In genomic region chr12:72078248-72078647, GRCm38 (mm10) we compare ENCODE assay signal across 28 mouse cellular contexts. TPM values are rescaled to one million over a fixed set of nuclear protein-coding genes. Genes with fewer than 3 reads are reported as not detected.
DNase-seq lines count a peak whose midpoint lies in the region; ATAC-seq lines count a peak whose summit lies in the region.
"Had no signal": no experiment of that assay in that cellular context is flagged by ENCODE, and none has a peak within 500 bp of the region (broad histone marks: within the 10 kb centered on the region; RNA-seq: fewer than 3 reads in every experiment).

No protein-coding gene starts in this region.

- 94% methylated on average over 3 of the region's 3 CpGs for WGBS in midbrain, embryonic 11.5 days
- WGBS in midbrain, embryonic 15.5 days = 94% methylated on average over 3 of the region's 3 CpGs

- H3K9me3 ChIP-seq in midbrain, embryonic 11.5 days (ENCODE audit: control insufficient read depth, low read length) = no peaks in the 10 kb centered on the region
- no peaks in the 10 kb centered on the region for H3K9me3 ChIP-seq in midbrain, embryonic 15.5 days
- H3K9me3 ChIP-seq: intestine, embryonic 15.5 days; limb, embryonic 12.5 days; midbrain, embryonic 13.5 days had no signal

- H3K4me1 ChIP-seq in midbrain, embryonic 11.5 days (ENCODE audit: control insufficient read depth, insufficient read depth, low read length) = no peaks in the 10 kb centered on the region; the same call in 1 of the 2 replicates
- peaks cover 12% of the 10 kb centered on the region for H3K4me1 ChIP-seq in midbrain, embryonic 15.5 days

- no peak overlapping the region for H3K4me3 ChIP-seq in midbrain, embryonic 11.5 days (ENCODE audit: low read depth, low read length)
- H3K4me3 ChIP-seq in midbrain, embryonic 15.5 days = no peak overlapping the region
- H3K4me3 ChIP-seq: intestine, embryonic 15.5 days; layer of hippocampus, adult 2 months; limb, embryonic 12.5 days; midbrain, embryonic 13.5 days had no signal

- no peak overlapping the region for H3K9ac ChIP-seq in midbrain, embryonic 11.5 days (ENCODE audit: low read length)
- no peak overlapping the region for H3K9ac ChIP-seq in midbrain, embryonic 15.5 days
- H3K9ac ChIP-seq: forebrain, postnatal 0 days; intestine, embryonic 15.5 days; limb, embryonic 12.5 days; midbrain, embryonic 13.5 days had no signal

- H3K36me3 ChIP-seq in midbrain, embryonic 11.5 days (ENCODE audit: control insufficient read depth, insufficient read depth, low read length) = no peaks in the 10 kb centered on the region
- H3K36me3 ChIP-seq in midbrain, embryonic 15.5 days (replicated peaks) = no peaks in the 10 kb centered on the region
- H3K36me3 ChIP-seq: G1E; midbrain, embryonic 13.5 days had no signal

- peak; percentile 13 for DNase-seq in kidney, adult 18-20 months
- DNase-seq in kidney, postnatal 10 days = no peak
- peak; percentile 28 for DNase-seq in midbrain, embryonic 11.5 days (ENCODE audit: low spot score, missing footprints)
- DNase-seq in kidney, postnatal 36 days = peak; percentile 32 to 64
- DNase-seq in right cerebral cortex, postnatal 14 days = no peak
- DNase-seq in ovary, postnatal 36 days (ENCODE audit: low spot score) = no peak
- DNase-seq: adrenal gland, postnatal 25 days; B cell, adult 2 months; cerebellum, adult 11 months; cerebellum, adult 9-11 months; forebrain, postnatal 0 days; gastrocnemius, postnatal 14 days; heart, adult 11 months; layer of hippocampus, postnatal 36 days; lung, adult 2 months; lung, postnatal 14 days; right cerebral cortex, postnatal 25 days; spleen, adult 18-20 months had no signal

- no peaks in the 10 kb centered on the region for H3K27me3 ChIP-seq in midbrain, embryonic 11.5 days (ENCODE audit: control insufficient read depth, insufficient read depth, low read length)
- no peaks in the 10 kb centered on the region for H3K27me3 ChIP-seq in midbrain, embryonic 15.5 days (replicated peaks)
- H3K27me3 ChIP-seq: CH12.LX; intestine, embryonic 15.5 days; limb, embryonic 12.5 days; midbrain, embryonic 13.5 days; Patski had no signal

- H3K27ac ChIP-seq in midbrain, embryonic 11.5 days (ENCODE audit: low read depth, low read length) = no peak overlapping the region
- no peak overlapping the region for H3K27ac ChIP-seq in midbrain, embryonic 15.5 days
- H3K27ac ChIP-seq: intestine, embryonic 15.5 days; layer of hippocampus, adult 2 months; limb, embryonic 12.5 days; midbrain, embryonic 13.5 days had no signal

- no peak for ATAC-seq in midbrain, embryonic 11.5 days (ENCODE audit: low FRiP score)
- no peak for ATAC-seq in midbrain, embryonic 15.5 days (replicated peaks)
- ATAC-seq: forebrain, postnatal 0 days; hindbrain, embryonic 16.5 days; intestine, embryonic 15.5 days; midbrain, embryonic 13.5 days; Patski had no signal

- no peak overlapping the region for H3K4me2 ChIP-seq in midbrain, embryonic 11.5 days
- no peak overlapping the region for H3K4me2 ChIP-seq in midbrain, embryonic 15.5 days
- H3K4me2 ChIP-seq: heart, embryonic 11.5 days; intestine, embryonic 15.5 days; limb, embryonic 12.5 days; midbrain, embryonic 13.5 days had no signal

RNA-seq across cellular contexts. Expression of gene L3hypdh, which starts 7.0 kb away (rescaled TPM):
- polyA plus RNA-seq in midbrain, embryonic 11.5 days (2014; fragmentation: Nextera tagmentation; extraction: Ambion mirVana) = 8.5 and 9.6 TPM in 2 replicates
- polyA plus RNA-seq in midbrain, embryonic 15.5 days (2015; fragmentation: Nextera tagmentation; extraction: Ambion mirVana) = 10.7 and 11.8 TPM in 2 replicates

RNA-seq across cellular contexts. Expression of gene Jkamp, which starts 7.1 kb away (rescaled TPM):
- 58.5 and 65.6 TPM in 2 replicates for polyA plus RNA-seq in midbrain, embryonic 11.5 days (2014; fragmentation: Nextera tagmentation; extraction: Ambion mirVana)
- polyA plus RNA-seq in midbrain, embryonic 15.5 days (2015; fragmentation: Nextera tagmentation; extraction: Ambion mirVana) = 129 and 135 TPM in 2 replicates

RNA-seq across cellular contexts. Expression of gene Gpr135, which starts 7.3 kb away (rescaled TPM):
- polyA plus RNA-seq in midbrain, embryonic 11.5 days (2014; fragmentation: Nextera tagmentation; extraction: Ambion mirVana) = 0.57 and 1.2 TPM in 2 replicates
- 7.6 and 7.8 TPM in 2 replicates for polyA plus RNA-seq in midbrain, embryonic 15.5 days (2015; fragmentation: Nextera tagmentation; extraction: Ambion mirVana)
- polyA plus RNA-seq: G1E had no signal

Comparison
In these comparisons a context has a peak if more than half of its experiments do, and no peak if none do; other contexts are left out.
1. DNase-seq: peak in kidney, adult 18-20 months (single experiment), midbrain, embryonic 11.5 days (single experiment) and kidney, postnatal 36 days (2 of 2); none in kidney, postnatal 10 days (single experiment), right cerebral cortex, postnatal 14 days (single experiment) and ovary, postnatal 36 days (single experiment).